ENCODE assay signal across 8 mouse cellular contexts in genomic region chr16:18811032-18811431, GRCm38 (mm10). TPM values are rescaled to one million over a fixed set of nuclear protein-coding genes. Genes with fewer than 3 reads are reported as not detected.
DNase-seq lines count a peak whose midpoint lies in the region; ATAC-seq and TF ChIP-seq lines count a peak whose summit lies in the region.

No protein-coding gene starts in this region.

- no peak overlapping the region for H3K9ac ChIP-seq in lung, postnatal 0 days (replicated peaks; ENCODE audit: low read depth)
- H3K9ac ChIP-seq in embryonic facial prominence, embryonic 11.5 days (replicated peaks; ENCODE audit: low read length): peak overlapping the region; percentile 68
- H3K9ac ChIP-seq in intestine, embryonic 15.5 days: peak overlapping the region; percentile 54

- no peak for TF ChIP-seq EP300 in lung, postnatal 0 days (IDR thresholded peaks at IDR 0.05)

- DNase-seq in lung, postnatal 0 days (ENCODE audit: low spot score): no peak
- no peak for DNase-seq in lung, adult 18-20 months
- DNase-seq in embryonic facial prominence, embryonic 11.5 days (ENCODE audit: low spot score): no peak
- DNase-seq in adrenal gland, postnatal 36 days: no peak
- DNase-seq in frontal cortex, postnatal 25 days (ENCODE audit: low spot score in 2 of 2): no peak
- no peak for DNase-seq in urinary bladder, postnatal 10 days (ENCODE audit: low spot score)

- H3K27ac ChIP-seq in lung, postnatal 0 days (ENCODE audit: low read length): no peak overlapping the region
- no peak overlapping the region for H3K27ac ChIP-seq in embryonic facial prominence, embryonic 11.5 days (replicated peaks; ENCODE audit: low read depth, low read length)
- H3K27ac ChIP-seq in intestine, embryonic 15.5 days: no peak overlapping the region

- peak overlapping the region; percentile 84 for H3K4me3 ChIP-seq in lung, postnatal 0 days (ENCODE audit: low read depth, low read length)
- peak overlapping the region; percentile 67 for H3K4me3 ChIP-seq in embryonic facial prominence, embryonic 11.5 days (ENCODE audit: low read depth, low read length)
- H3K4me3 ChIP-seq in intestine, embryonic 15.5 days (replicated peaks): peak overlapping the region; percentile 61

- WGBS in lung, postnatal 0 days: 3% methylated on average over 5 of the region's 5 CpGs
- 9% methylated on average over 5 of the region's 5 CpGs for WGBS in embryonic facial prominence, embryonic 11.5 days
- WGBS in intestine, embryonic 15.5 days: 5% methylated on average over 5 of the region's 5 CpGs

- H3K4me1 ChIP-seq in lung, postnatal 0 days (ENCODE audit: insufficient read depth, low read depth, low read length): peaks cover 3% of the 10 kb centered on the region; the same call in 1 of the 2 replicates
- no peaks in the 10 kb centered on the region for H3K4me1 ChIP-seq in embryonic facial prominence, embryonic 11.5 days (ENCODE audit: control insufficient read depth, insufficient read depth, low read length)
- H3K4me1 ChIP-seq in intestine, embryonic 15.5 days (replicated peaks): peaks cover 13% of the 10 kb centered on the region; the same call in 1 of the 2 replicates

- no peaks in the 10 kb centered on the region for H3K9me3 ChIP-seq in lung, postnatal 0 days (ENCODE audit: low read length)
- H3K9me3 ChIP-seq in embryonic facial prominence, embryonic 11.5 days (replicated peaks; ENCODE audit: control insufficient read depth, low read length): no peaks in the 10 kb centered on the region
- H3K9me3 ChIP-seq in intestine, embryonic 15.5 days: no peaks in the 10 kb centered on the region

- no peak for ATAC-seq in lung, postnatal 0 days
- ATAC-seq in embryonic facial prominence, embryonic 11.5 days (replicated peaks; ENCODE audit: insufficient number of reproducible peaks, low FRiP score, low TSS enrichment, low read depth): no peak; the same call in 1 of the 2 replicates
- peak; percentile 37 for ATAC-seq in intestine, embryonic 15.5 days
- ATAC-seq in monocyte, adult 5-6 weeks (replicated peaks; ENCODE audit: insufficient number of reproducible peaks, low FRiP score, low TSS enrichment, poor library complexity, severe bottlenecking): 0 out of 2 replicates have a peak, but pooled peaks have one; percentile 7

- H3K27me3 ChIP-seq in lung, postnatal 0 days (replicated peaks; ENCODE audit: insufficient read depth, low read length): no peaks in the 10 kb centered on the region
- H3K27me3 ChIP-seq in embryonic facial prominence, embryonic 11.5 days (ENCODE audit: control insufficient read depth, insufficient read depth, low read length): no peaks in the 10 kb centered on the region
- H3K27me3 ChIP-seq in intestine, embryonic 15.5 days (replicated peaks): no peaks in the 10 kb centered on the region

- H3K4me2 ChIP-seq in lung, postnatal 0 days (replicated peaks; ENCODE audit: low read depth, low read length): peak overlapping the region; percentile 62
- H3K4me2 ChIP-seq in embryonic facial prominence, embryonic 11.5 days (ENCODE audit: low read depth, low read length): peak overlapping the region; percentile 81
- peak overlapping the region; percentile 82 for H3K4me2 ChIP-seq in intestine, embryonic 15.5 days (replicated peaks)

- H3K36me3 ChIP-seq in lung, postnatal 0 days (ENCODE audit: insufficient read depth, low read length): peaks cover 9% of the 10 kb centered on the region; the same call in 1 of the 2 replicates
- no peaks in the 10 kb centered on the region; the same call in 1 of the 2 replicates for H3K36me3 ChIP-seq in embryonic facial prominence, embryonic 11.5 days (replicated peaks; ENCODE audit: control insufficient read depth, insufficient read depth, low read depth, low read length)
- peaks cover 21% of the 10 kb centered on the region for H3K36me3 ChIP-seq in intestine, embryonic 15.5 days

- no peak for TF ChIP-seq CTCF in lung, postnatal 0 days (IDR thresholded peaks at IDR 0.05)

RNA-seq across cellular contexts. Expression of gene Ufd1, which starts 0.5 kb away (rescaled TPM):
- 75.4 and 81.7 TPM in 2 replicates for polyA plus RNA-seq in lung, postnatal 0 days (2015; fragmentation: Nextera tagmentation; extraction: Ambion mirVana)
- polyA plus RNA-seq in embryonic facial prominence, embryonic 11.5 days (2014; fragmentation: Nextera tagmentation; extraction: Ambion mirVana): 82.1 and 84.7 TPM in 2 replicates
- 69.1 and 74.8 TPM in 2 replicates for polyA plus RNA-seq in intestine, embryonic 15.5 days (2015; fragmentation: Nextera tagmentation; extraction: Ambion mirVana)
- 110 to 126 TPM (median 113 TPM) in 3 replicates for total RNA-seq in monocyte, adult 5-6 weeks (2017)
- total RNA-seq in adrenal gland, postnatal 36 days (2021): 100 to 1,000 TPM; 105 to 111 TPM

RNA-seq across cellular contexts. Expression of gene Cdc45, which starts 0.8 kb away (rescaled TPM):
- polyA plus RNA-seq in lung, postnatal 0 days (2015; fragmentation: Nextera tagmentation; extraction: Ambion mirVana): 4.8 and 6.0 TPM in 2 replicates
- 71.8 and 83.1 TPM in 2 replicates for polyA plus RNA-seq in embryonic facial prominence, embryonic 11.5 days (2014; fragmentation: Nextera tagmentation; extraction: Ambion mirVana)
- 37.2 and 39.3 TPM in 2 replicates for polyA plus RNA-seq in intestine, embryonic 15.5 days (2015; fragmentation: Nextera tagmentation; extraction: Ambion mirVana)
- total RNA-seq in monocyte, adult 5-6 weeks (2017): 1.8 to 6.1 TPM (median 2.5 TPM) in 3 replicates
- total RNA-seq in adrenal gland, postnatal 36 days (2021): 10 to 100 TPM in 1 of 2 experiments, 1 to 10 TPM in 1; 7.0 to 11.3 TPM

RNA-seq across cellular contexts. Expression of gene 2510002D24Rik, which starts 25.3 kb away (rescaled TPM):
- polyA plus RNA-seq in lung, postnatal 0 days (2015; fragmentation: Nextera tagmentation; extraction: Ambion mirVana): 23.7 and 28.9 TPM in 2 replicates
- polyA plus RNA-seq in embryonic facial prominence, embryonic 11.5 days (2014; fragmentation: Nextera tagmentation; extraction: Ambion mirVana): 16.4 and 19.5 TPM in 2 replicates
- polyA plus RNA-seq in intestine, embryonic 15.5 days (2015; fragmentation: Nextera tagmentation; extraction: Ambion mirVana): 38.6 and 53.7 TPM in 2 replicates
- 26.2 to 49.7 TPM (median 26.5 TPM) in 3 replicates for total RNA-seq in monocyte, adult 5-6 weeks (2017)
- 10 to 100 TPM; 12.6 to 22.3 TPM for total RNA-seq in adrenal gland, postnatal 36 days (2021)

RNA-seq across cellular contexts. Expression of gene Gm28539, which starts 25.4 kb away (rescaled TPM):
- polyA plus RNA-seq in lung, postnatal 0 days (2015; fragmentation: Nextera tagmentation; extraction: Ambion mirVana): not detected in 2 replicates
- not detected in 2 replicates for polyA plus RNA-seq in embryonic facial prominence, embryonic 11.5 days (2014; fragmentation: Nextera tagmentation; extraction: Ambion mirVana)
- not detected in 2 replicates for polyA plus RNA-seq in intestine, embryonic 15.5 days (2015; fragmentation: Nextera tagmentation; extraction: Ambion mirVana)
- total RNA-seq in monocyte, adult 5-6 weeks (2017): 3.1 to 5.0 TPM in 2 of 3 replicates, not detected in the other
- total RNA-seq in adrenal gland, postnatal 36 days (2021): 1 to 10 TPM; 3.3 to 3.7 TPM

RNA-seq across cellular contexts. Expression of gene Cldn5, which starts 34.4 kb away (rescaled TPM):
- 400 and 432 TPM in 2 replicates for polyA plus RNA-seq in lung, postnatal 0 days (2015; fragmentation: Nextera tagmentation; extraction: Ambion mirVana)
- polyA plus RNA-seq in embryonic facial prominence, embryonic 11.5 days (2014; fragmentation: Nextera tagmentation; extraction: Ambion mirVana): 21.4 and 23.1 TPM in 2 replicates
- 26.2 and 28.7 TPM in 2 replicates for polyA plus RNA-seq in intestine, embryonic 15.5 days (2015; fragmentation: Nextera tagmentation; extraction: Ambion mirVana)
- not detected in 3 replicates for total RNA-seq in monocyte, adult 5-6 weeks (2017)
- 10 to 100 TPM; 15.4 to 15.8 TPM for total RNA-seq in adrenal gland, postnatal 36 days (2021)

Comparison
In these comparisons a context has a peak if more than half of its experiments do, and no peak if none do; other contexts are left out.
1. ATAC-seq: peak in intestine, embryonic 15.5 days (single experiment) and monocyte, adult 5-6 weeks (single experiment); none in lung, postnatal 0 days (single experiment) and embryonic facial prominence, embryonic 11.5 days (single experiment).
2. Peak in every context shown above with its lines, with median percentiles within 50 percentile points of each other: H3K4me2 ChIP-seq and H3K4me3 ChIP-seq.